Mouse (Mus musculus) limb, embryonic 13.5 days (tissue): ENCODE measurements around the gene Gm13272. TPM values are rescaled to one million over a fixed set of nuclear protein-coding genes. Genes with fewer than 3 reads are reported as not detected.
A peak's percentile ranks its signal among the peaks of the same experiment; 100 is the strongest.
"Not testable (repeated sequence)": the region's sequence is repeated elsewhere in the genome, so short reads cannot be mapped to it uniquely, and the experiment has no call there.

ENCODE experiments used
- ATAC-seq: fragments of 200-750 bp; cut with Nextera tagmentation; 2 replicates; pipeline ENCODE4 v1.8.0; 2017; ENCODE audit warnings: low read depth, moderate number of reproducible peaks, moderate TSS enrichment; ENCODE audit not compliant: low FRiP score
- H3K27ac ChIP-seq: fragments of 300-500 bp; sonication (generic); 2 replicates; pipeline ENCODE4 v1.5.1; 2015; ENCODE audit warnings: inconsistent platforms, mild to moderate bottlenecking, moderate library complexity
- H3K27me3 ChIP-seq: fragments of 300-500 bp; sonication (generic); 2 replicates; pipeline ENCODE4 v1.6.1; 2015; ENCODE audit warnings: mild to moderate bottlenecking, inconsistent platforms
- H3K36me3 ChIP-seq: fragments of 300-500 bp; sonication (generic); 2 replicates; pipeline ENCODE4 v1.6.1; 2015; ENCODE audit warnings: inconsistent platforms, mild to moderate bottlenecking, moderate library complexity
- H3K4me1 ChIP-seq: fragments of 300-500 bp; sonication (generic); 2 replicates; pipeline ENCODE4 v1.6.1; 2015; ENCODE audit warnings: inconsistent platforms
- H3K4me2 ChIP-seq: fragments of 300-500 bp; sonication (generic); replicated peaks from 2 replicates; pipeline ENCODE4 v1.6.1; 2015; ENCODE audit warnings: inconsistent platforms, mild to moderate bottlenecking, moderate library complexity
- H3K4me3 ChIP-seq: fragments of 300-500 bp; sonication (generic); 2 replicates; pipeline ENCODE4 v1.5.1; 2015; ENCODE audit warnings: moderate library complexity, mild to moderate bottlenecking, inconsistent platforms
- H3K9ac ChIP-seq: fragments of 300-500 bp; sonication (generic); 2 replicates; pipeline ENCODE4 v1.6.1; 2015; ENCODE audit warnings: mild to moderate bottlenecking, inconsistent platforms
- H3K9me3 ChIP-seq: fragments of 300-500 bp; sonication (generic); 2 replicates; pipeline ENCODE4 v1.6.1; 2016; ENCODE audit warnings: inconsistent platforms
- WGBS: fragments of 180-500 bp; shearing (Covaris S2); methylation state at CpG from one replicate; pipeline ENCODE4 v1.1.7; 2015; 5-methylcytosine and 5-hydroxymethylcytosine counted together
- polyA plus RNA-seq: library from polyadenylated mRNA; unstranded; fragments of >200 nt; fragmentation: Nextera tagmentation; extraction: Ambion mirVana; gene quantifications from 2 replicates; pipeline ENCODE4 v1.2.1, GENCODE M21; 2015

Gm13272 gene
- polyA plus RNA-seq, 1 experiment from 2014 or later = not detected

DNA sequence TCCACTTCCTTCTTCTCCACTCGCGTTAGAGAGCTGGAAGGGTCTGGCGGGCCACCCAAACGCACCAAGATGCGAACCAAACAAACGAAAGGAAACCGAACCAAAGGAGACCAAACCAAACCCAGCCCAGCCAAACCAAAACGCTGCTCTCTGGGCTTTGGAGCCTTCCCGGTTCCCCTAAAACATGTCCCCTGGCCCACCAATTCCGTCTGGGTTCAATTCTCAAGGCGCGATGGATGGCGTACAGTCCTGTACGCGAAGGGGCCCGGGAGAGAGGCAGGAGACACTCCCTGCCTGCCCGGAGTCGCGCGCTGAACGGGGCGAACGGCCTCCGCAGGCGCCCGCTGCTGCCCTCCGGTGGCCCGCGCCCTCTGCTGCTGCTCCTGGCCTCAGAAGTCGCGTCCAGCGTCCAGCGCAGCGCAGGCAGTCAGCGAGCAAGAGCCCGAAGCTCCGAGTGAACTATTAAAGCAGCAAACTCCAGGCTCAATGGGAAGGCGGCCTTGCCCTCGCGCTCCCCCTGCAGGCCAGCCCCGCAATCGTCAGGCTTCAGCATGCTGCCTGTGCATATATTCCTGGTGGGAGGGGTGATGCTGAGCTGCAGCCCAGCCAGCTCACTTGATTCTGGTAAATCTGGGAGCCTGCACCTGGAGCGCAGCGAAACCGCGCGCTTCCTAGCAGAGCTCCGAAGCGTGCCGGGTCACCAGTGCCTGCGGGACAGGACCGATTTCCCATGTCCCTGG, 14.5 kb downstream of the Gm13272 start, which contains the start of gene Gm13275:
TSS of gene Gm13275 (plus strand) at position 552 of the 740 bp plus-strand sequence.
- WGBS = 0% methylated on average over 14 of the region's 52 CpGs
- H3K9ac ChIP-seq, H3K4me1 ChIP-seq, ATAC-seq, H3K27ac ChIP-seq, H3K36me3 ChIP-seq, H3K27me3 ChIP-seq, H3K4me3 ChIP-seq, H3K4me2 ChIP-seq, H3K9me3 ChIP-seq: not testable (repeated sequence)

DNA sequence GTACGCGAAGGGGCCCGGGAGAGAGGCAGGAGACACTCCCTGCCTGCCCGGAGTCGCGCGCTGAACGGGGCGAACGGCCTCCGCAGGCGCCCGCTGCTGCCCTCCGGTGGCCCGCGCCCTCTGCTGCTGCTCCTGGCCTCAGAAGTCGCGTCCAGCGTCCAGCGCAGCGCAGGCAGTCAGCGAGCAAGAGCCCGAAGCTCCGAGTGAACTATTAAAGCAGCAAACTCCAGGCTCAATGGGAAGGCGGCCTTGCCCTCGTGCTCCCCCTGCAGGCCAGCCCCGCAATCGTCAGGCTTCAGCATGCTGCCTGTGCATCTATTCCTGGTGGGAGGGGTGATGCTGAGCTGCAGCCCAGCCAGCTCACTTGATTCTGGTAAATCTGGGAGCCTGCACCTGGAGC, 17.4 kb downstream of the Gm13272 start, which contains the start of gene Gm13279:
TSS of gene Gm13279 (plus strand) at position 301 of the 400 bp plus-strand sequence.
- H3K4me2 ChIP-seq, H3K4me1 ChIP-seq, H3K9ac ChIP-seq, ATAC-seq, H3K36me3 ChIP-seq, H3K9me3 ChIP-seq, H3K27me3 ChIP-seq, H3K4me3 ChIP-seq, H3K27ac ChIP-seq: not testable (repeated sequence)
- WGBS = no CpG with 5 or more reads among the region's 28 CpGs

DNA sequence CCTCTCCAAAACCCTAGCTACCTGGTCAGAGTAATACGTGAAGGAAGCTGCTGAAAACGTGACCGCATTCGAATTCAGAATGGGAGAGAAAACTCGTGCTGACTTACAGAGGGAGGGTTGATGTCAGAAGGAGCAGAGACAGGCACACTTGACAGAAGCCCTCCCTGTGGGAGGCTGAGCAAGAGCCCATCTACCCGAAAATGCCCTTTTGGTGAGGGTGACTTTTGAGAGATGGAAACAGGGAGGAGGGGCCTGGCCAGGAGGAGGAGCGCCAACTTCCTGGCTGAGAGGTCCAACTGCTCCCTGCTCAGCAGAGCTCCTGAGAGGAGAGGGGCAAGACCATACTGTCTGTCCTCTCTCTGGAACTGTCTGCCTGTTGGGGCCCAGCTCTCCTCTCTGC, 19.7 kb downstream of the Gm13272 start, which contains the start of gene Gm13285:
TSS of gene Gm13285 (plus strand) at position 301 of the 400 bp plus-strand sequence.
- H3K4me3 ChIP-seq, H3K9me3 ChIP-seq, H3K36me3 ChIP-seq, ATAC-seq, H3K9ac ChIP-seq, H3K27ac ChIP-seq, H3K4me1 ChIP-seq, H3K27me3 ChIP-seq, H3K4me2 ChIP-seq: not testable (repeated sequence)
- 21% methylated on average over 6 of the region's 7 CpGs for WGBS

DNA sequence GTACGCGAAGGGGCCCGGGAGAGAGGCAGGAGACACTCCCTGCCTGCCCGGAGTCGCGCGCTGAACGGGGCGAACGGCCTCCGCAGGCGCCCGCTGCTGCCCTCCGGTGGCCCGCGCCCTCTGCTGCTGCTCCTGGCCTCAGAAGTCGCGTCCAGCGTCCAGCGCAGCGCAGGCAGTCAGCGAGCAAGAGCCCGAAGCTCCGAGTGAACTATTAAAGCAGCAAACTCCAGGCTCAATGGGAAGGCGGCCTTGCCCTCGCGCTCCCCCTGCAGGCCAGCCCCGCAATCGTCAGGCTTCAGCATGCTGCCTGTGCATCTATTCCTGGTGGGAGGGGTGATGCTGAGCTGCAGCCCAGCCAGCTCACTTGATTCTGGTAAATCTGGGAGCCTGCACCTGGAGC, 23.3 kb downstream of the Gm13272 start, which contains the start of gene Gm13287:
TSS of gene Gm13287 (plus strand) at position 301 of the 400 bp plus-strand sequence.
- no CpG with 5 or more reads among the region's 29 CpGs for WGBS
- peak within 1 kb of the TSS; percentile 41; the same call in 1 of the 2 replicates for H3K4me2 ChIP-seq
- H3K36me3 ChIP-seq = not testable (repeated sequence)

DNA sequence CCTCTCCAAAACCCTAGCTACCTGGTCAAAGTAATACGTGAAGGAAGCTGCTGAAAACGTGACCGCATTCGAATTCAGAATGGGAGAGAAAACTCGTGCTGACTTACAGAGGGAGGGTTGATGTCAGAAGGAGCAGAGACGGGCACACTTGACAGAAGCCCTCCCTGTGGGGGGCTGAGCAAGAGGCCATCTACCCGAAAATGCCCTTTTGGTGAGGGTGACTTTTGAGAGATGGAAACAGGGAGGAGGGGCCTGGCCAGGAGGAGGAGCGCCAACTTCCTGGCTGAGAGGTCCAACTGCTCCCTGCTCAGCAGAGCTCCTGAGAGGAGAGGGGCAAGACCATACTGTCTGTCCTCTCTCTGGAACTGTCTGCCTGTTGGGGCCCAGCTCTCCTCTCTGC, 25.6 kb downstream of the Gm13272 start, which contains the start of gene Gm13288:
TSS of gene Gm13288 (plus strand) at position 301 of the 400 bp plus-strand sequence.
- Histone ChIP-seq H3K4me3 (peak within 1 kb of the TSS; percentile 28), H3K4me2 (peak within 1 kb of the TSS; percentile 46; the same call in 1 of the 2 replicates)
- H3K9me3 ChIP-seq, H3K9ac ChIP-seq, H3K4me1 ChIP-seq, H3K27ac ChIP-seq, ATAC-seq, H3K36me3 ChIP-seq, H3K27me3 ChIP-seq: not testable (repeated sequence)
- no CpG with 5 or more reads among the region's 8 CpGs for WGBS

More for the DNA sequence above, 23.3 kb downstream of the Gm13272 start, which contains the start of gene Gm13287:
- H3K27ac ChIP-seq, H3K4me1 ChIP-seq, H3K4me3 ChIP-seq, H3K9me3 ChIP-seq, H3K9ac ChIP-seq, ATAC-seq, H3K27me3 ChIP-seq: not testable (repeated sequence)

DNA sequence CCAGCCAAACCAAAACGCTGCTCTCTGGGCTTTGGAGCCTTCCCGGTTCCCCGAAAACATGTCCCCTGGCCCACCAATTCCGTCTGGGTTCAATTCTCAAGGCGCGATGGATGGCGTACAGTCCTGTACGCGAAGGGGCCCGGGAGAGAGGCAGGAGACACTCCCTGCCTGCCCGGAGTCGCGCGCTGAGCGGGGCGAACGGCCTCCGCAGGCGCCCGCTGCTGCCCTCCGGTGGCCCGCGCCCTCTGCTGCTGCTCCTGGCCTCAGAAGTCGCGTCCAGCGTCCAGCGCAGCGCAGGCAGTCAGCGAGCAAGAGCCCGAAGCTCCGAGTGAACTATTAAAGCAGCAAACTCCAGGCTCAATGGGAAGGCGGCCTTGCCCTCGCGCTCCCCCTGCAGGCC, 26.1 kb downstream of the Gm13272 start:
- H3K4me1 ChIP-seq, H3K27ac ChIP-seq, H3K9ac ChIP-seq, H3K9me3 ChIP-seq, H3K27me3 ChIP-seq, ATAC-seq, H3K36me3 ChIP-seq: not testable (repeated sequence)
- Histone ChIP-seq H3K4me2 (peak overlapping the region; percentile 46; the same call in 1 of the 2 replicates), H3K4me3 (peak overlapping the region; percentile 28)
- WGBS = 0% methylated on average over 13 of the region's 34 CpGs

DNA sequence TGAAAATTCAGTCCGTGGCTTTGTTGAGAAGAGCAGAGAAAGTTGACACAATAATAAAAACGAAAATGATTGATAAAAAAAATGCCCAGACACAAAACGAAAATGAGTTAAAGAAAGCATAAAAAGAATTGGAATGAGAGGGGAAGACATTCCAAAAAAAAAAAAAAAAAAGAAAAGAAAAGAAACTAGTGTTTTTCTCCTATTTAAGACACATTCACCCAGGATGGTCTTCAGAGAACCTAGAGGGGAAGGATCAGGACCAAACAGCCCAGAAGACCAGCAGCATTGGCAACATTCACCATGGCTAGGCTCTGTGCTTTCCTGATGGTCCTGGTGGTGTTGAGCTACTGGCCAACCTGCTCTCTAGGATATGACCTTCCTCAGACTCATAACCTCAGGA, 36.3 kb downstream of the Gm13272 start, which contains the start of gene Ifna7:
TSS of gene Ifna7 (plus strand) at position 301 of the 400 bp plus-strand sequence.
- H3K9me3 ChIP-seq = no peaks in the 10 kb centered on the region
- H3K27ac ChIP-seq = no peak within 1 kb of the TSS
- H3K27me3 ChIP-seq = no peaks in the 10 kb centered on the region; the same call in 1 of the 2 replicates
- no peak for ATAC-seq
- WGBS = 54% methylated on average over 3 of the region's 3 CpGs
- H3K4me2 ChIP-seq = no peak within 1 kb of the TSS
- no peaks in the 10 kb centered on the region for H3K36me3 ChIP-seq
- no peak within 1 kb of the TSS for H3K9ac ChIP-seq
- no peaks in the 10 kb centered on the region for H3K4me1 ChIP-seq
- H3K4me3 ChIP-seq = no peak within 1 kb of the TSS

DNA sequence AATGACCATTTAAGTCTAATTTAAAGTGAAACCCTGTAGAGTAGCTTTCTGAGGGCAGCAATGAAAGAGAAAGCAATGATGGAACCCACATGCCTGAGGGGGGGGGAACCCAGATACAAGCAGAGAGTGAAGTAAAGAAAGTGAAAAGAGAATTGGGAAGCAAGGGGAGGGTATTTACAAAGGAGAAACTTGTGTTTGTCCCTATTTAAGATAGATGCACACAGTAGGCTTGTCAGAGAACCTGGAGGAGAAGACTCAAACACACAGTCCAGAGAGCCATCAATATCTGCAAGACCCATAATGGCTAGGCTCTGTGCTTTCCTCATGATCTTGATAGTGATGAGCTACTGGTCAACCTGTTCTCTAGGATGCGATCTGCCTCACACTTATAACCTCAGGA, 40.0 kb downstream of the Gm13272 start, which contains the start of gene Ifna11:
TSS of gene Ifna11 (plus strand) at position 301 of the 400 bp plus-strand sequence.
- H3K4me1 ChIP-seq = no peaks in the 10 kb centered on the region
- H3K9me3 ChIP-seq = no peaks in the 10 kb centered on the region
- no peak within 1 kb of the TSS for H3K4me2 ChIP-seq
- WGBS = 87% methylated on average over 1 of the region's 1 CpGs
- H3K36me3 ChIP-seq = no peaks in the 10 kb centered on the region
- H3K27ac ChIP-seq = no peak within 1 kb of the TSS
- no peak within 1 kb of the TSS for H3K9ac ChIP-seq
- ATAC-seq = no peak
- no peaks in the 10 kb centered on the region for H3K27me3 ChIP-seq
- H3K4me3 ChIP-seq = no peak within 1 kb of the TSS

DNA sequence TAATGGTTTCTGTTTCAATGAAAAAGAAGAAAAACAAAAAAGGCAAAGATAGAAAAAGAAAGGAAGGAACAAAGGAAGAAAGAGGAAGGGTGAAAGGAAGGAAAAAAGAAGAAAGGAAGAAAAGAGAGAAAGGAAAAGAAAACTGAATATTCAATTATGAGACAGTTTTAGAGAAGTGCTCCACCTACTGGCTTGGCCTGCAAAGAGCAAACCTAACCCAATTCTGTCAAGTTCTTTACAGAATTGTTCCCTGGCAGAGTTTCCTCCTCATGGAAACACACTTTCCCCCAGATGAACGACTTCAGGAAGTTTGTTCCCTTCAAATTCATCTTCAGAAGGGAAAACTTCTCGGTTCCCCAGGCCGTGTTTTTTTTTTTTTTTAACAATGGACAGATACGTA, 43.3 kb downstream of the Gm13272 start:
- H3K4me3 ChIP-seq = no peak overlapping the region
- H3K4me1 ChIP-seq = no peaks in the 10 kb centered on the region
- no peak for ATAC-seq
- H3K4me2 ChIP-seq = no peak overlapping the region
- H3K36me3 ChIP-seq = no peaks in the 10 kb centered on the region
- H3K27ac ChIP-seq = no peak overlapping the region
- H3K27me3 ChIP-seq = no peaks in the 10 kb centered on the region
- no peaks in the 10 kb centered on the region for H3K9me3 ChIP-seq
- 23% methylated on average over 4 of the region's 4 CpGs for WGBS
- H3K9ac ChIP-seq = no peak overlapping the region

DNA sequence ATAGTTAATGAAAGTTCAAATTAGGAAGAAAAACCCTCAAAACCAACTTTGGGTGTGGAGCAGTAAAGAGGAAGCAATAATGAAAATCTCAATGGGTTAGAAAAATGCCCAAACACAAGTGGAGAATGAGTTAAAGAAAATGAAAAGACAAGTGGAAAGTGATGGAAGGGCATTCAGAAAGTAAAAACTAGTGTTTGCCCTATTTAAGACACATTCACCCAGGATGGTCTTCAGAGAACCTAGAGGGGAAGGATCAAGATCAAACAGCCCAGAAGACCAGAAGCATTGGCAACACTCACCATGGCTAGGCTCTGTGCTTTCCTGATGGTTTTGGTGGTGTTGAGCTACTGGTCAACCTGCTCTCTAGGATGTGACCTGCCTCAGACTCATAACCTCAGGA, 47.5 kb downstream of the Gm13272 start, which contains the start of gene Ifna6:
TSS of gene Ifna6 (plus strand) at position 301 of the 400 bp plus-strand sequence.
- not testable (repeated sequence) for H3K27me3 ChIP-seq, H3K9me3 ChIP-seq, H3K4me3 ChIP-seq, H3K27ac ChIP-seq, H3K4me1 ChIP-seq, ATAC-seq, H3K4me2 ChIP-seq, H3K9ac ChIP-seq, H3K36me3 ChIP-seq
